Mouse (Mus musculus) kidney, adult 8-10 months (tissue): ENCODE data around the gene Mrpl22.
"Not testable (repeated sequence)": the region's sequence is repeated elsewhere in the genome, so short reads cannot be mapped to it uniquely, and the experiment has no call there.

Experiments used
- DNase-seq, 2 experiments: peaks; one replicate each; pipeline ENCODE4 v3.0.0; 2022

Mrpl22 gene

DNA sequence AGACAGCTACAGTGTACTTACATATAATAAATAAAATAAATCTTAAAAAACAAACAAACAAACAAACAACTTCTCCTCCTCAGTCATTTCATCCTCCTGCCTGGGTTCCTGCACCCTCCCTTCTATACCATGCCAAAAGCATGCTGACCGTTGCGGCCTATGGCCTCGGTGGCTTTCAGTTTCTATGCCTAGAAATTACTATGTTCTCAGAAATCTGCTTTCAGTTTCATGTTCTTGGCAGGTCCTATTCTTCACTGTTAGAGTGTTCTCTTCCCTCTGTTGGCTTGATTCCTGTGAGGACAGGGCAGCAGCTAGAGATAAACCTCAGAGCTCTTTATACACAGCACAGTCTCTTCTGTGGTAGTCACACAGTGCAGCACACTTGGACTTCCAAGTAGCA, 12.1 kb downstream of the Mrpl22 start:
- no peak for DNase-seq

DNA sequence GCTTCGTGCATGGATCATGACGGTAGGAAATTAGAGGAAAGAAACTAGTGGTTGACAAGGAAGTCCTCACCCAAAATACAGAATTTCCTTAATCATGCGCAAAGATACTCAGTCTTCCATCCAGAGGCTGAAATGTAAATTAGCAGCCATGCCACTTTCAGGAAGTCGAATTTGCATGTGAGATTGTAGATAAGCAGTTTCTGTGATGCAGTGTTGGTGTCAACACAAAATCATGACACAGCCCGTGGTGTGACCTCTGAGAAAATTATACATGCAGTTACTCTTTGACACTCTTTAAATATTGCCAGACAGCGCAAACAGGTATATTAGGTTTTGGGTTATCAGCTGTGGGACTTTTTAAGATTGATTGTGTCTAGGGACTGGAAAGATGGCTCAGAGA, 18.2 kb downstream of the Mrpl22 start:
- DNase-seq, result no peak

DNA sequence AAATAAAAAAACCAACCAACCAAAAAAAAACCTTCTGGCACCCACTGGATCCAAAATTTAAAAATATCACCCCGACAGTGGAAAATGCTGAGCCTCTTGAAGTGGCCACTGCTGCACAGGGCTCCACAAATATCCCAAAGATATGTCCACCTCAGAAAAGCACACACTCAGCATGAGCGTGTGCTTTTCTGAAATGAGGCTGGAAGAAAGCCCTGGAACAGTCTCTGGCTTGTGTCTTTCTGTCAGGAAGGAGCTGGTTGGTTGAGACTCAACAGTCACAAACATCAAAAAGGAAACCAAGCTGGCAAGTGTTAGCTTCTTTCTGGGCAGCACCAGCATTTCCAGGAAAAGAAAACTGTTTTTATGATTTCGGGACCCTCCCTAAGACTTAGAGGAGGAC, 21.9 kb downstream of the Mrpl22 start:
- no peak for DNase-seq

DNA sequence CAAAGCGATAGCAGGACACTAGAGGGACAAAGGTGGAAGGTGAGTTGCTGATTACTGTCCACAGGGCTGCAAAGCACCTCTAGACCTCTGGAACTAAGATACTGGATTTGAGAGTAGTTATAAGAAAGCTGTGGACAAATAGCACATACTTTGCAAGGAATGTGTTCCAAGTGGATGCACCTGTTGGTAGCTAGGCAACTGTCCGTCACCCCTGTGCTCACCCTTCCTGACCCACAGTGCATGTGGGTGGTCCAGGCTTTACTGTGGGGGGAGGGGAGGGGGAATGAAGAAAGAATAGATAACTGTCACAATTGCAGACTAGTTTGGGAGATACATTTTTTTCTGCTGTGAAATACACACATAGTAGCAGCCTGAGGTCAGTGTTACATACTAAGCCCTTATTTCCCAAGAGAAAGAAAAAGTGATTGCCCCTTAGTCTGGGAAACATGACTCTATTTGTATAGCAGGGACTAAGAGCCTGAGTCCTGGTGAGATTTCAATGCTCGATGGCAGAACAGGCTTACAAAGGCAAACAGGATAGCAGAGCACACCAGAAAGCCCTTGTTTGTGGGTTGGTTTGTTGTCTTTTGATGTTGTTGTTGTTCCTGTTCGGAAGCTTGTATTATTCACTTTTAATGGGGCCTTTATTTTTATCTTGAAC, 22.5 kb downstream of the Mrpl22 start:
- DNase-seq, result no peak

DNA sequence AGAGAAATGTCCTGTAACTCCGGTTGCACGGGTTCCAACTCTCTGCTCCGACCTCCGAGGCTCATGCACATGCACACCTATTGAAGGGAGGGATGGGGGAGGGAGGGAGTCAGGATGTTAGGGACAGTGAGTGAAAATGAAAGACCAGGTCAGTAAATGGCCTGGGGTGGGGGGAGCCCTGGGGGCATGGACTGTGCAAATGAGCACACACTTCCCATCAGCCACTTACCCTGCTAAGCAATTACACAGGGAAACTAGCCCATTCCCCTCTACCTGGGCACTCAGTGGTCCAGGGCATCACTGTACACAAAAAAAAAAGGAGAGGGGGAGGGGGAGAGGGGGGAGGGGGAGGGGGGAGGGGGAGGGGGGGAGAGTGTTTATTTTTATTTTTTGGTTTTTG, 27.2 kb downstream of the Mrpl22 start:
- no peak for DNase-seq

DNA sequence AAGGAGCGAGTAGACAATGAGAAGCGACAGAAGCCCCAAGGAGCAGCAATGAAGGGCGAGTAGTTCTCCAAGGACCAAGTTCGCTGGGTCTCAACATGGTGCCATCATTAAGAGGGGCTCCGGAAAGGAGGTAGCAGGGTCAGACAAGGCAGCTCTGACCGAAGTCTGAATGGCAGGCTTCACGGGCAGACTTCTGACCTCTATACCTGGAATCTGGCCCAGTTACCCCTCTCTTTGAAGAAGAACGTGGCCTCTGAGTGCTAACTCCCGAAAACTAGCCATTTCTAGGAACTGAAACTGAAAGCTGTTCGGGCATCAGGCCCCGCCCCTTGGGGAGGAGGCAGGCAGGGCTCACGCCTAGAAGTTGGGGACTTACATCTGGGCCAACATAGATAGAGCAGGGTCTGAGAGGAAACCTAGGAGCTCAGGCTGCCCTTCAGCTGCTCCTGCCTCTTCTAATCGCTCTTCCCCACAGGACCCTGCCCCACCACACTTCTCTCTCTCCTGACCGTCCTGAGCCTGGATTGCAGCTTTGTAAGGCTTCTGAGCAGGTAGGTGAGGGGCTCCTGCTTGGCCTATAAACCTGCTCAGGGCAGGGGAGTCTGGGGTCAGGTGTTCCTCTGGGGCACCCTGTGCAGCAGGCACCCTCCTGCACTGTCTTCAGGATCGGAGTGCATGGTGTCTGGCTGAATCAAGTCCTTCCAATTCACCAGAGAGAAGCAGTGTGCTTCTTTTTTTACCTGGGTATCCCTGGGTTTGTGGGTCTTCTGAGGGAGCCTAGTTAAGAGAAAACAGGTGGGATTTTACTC, 28.0 kb downstream of the Mrpl22 start, which contains the start of the genes Igtp and Irgm2:
Gene Igtp (plus strand): TSS at position 328 of the 809 bp plus-strand sequence.
Gene Irgm2 (plus strand): TSS at position 390 of the 809 bp plus-strand sequence.
- peak; percentile 82 to 87 for DNase-seq

DNA sequence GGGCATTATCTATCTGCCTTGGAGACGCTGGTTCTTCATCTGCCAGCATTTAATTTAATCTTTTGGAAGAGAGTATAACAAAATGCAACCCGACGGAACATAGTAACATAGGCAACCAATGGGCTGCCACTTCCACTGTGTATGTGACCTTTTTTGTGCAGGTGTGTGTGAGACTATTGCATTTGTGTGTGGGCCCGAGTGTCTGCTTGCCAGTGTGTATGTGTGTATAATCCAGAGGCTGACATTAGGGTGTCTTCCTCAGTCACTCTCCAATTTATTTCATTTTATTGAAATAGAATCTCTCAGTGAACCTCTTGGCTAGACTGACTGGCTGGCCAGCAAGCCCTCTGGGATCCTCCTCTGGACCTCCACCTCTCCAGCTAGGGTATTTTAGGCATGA, 28.8 kb downstream of the Mrpl22 start:
- no peak for DNase-seq

DNA sequence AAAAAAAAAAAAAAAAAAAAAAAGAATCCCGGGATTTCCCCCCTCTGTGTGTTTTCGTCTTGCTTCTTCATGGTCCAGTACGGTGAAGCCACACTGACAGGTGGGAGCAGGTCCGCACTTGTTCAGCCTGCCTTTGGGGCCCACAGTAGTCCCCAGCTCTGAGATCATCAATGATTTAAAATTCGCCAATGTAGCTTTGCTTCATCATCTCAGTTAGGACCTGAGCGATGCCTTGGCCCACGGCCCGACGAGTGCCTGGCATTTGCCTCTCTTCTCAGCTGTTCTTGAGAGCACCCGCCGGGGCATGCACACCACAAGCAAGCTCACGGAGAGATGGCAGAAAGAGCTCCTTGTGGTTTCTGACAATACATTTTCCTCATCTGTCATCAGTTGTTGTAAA, 29.6 kb downstream of the Mrpl22 start:
- no peak for DNase-seq

DNA sequence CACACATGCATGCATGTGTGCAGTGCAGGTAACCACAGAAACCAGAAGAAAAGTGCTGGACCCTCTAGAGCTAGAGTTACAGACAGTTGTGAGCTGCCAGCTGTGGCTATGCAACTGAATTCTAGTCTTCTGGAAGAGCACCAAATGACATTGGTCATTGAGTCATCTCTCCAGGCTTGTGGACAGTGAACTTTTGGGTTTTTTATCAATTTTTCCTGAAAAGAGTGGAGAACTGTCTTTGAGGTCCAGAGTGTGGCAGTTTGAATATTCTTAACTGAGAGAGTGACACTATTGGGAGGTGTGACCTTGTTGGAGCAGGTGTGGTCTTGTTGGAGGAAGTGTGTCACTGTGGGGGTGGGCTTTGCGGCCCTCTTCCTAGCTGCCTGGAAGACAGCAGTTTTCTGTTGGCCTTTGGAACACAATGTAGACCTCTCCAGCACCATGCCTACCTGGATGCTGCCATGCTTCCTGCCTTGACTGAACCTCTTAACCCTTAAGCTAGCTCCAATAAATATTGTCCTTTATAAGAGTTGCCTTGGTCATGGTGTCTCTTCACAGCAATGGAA, 38.9 kb downstream of the Mrpl22 start:
- no peak for DNase-seq

DNA sequence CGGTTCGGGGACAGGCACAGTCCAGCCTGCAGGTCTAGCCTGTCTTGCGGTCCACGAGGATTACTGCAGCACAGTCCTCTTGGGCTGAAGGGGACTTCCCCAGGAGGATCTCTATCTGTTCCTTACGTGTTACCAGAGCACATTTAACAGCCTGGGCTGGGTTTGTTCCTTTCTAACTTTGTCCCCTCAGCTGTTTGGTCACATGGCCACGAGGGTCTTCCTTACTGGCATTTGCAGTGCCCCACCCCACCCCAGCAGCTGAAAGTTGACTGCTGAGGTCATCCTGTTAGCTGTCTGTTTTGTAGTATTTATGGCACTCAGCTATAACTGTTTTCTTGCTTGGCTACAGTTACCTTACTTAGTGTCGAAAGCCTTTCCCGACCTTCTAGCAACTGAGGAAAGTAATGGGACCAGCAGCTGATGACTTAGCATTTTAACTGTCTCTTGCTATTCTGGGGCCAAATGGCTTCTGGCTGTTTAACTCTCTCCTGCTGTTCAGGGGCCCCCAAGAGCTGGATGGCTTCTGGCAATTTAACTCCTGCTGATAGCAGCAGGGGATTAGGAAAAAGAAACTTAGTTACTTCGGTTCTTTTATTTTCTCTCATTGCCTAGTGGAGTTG, 39.7 kb downstream of the Mrpl22 start:
- DNase-seq, result no peak

DNA sequence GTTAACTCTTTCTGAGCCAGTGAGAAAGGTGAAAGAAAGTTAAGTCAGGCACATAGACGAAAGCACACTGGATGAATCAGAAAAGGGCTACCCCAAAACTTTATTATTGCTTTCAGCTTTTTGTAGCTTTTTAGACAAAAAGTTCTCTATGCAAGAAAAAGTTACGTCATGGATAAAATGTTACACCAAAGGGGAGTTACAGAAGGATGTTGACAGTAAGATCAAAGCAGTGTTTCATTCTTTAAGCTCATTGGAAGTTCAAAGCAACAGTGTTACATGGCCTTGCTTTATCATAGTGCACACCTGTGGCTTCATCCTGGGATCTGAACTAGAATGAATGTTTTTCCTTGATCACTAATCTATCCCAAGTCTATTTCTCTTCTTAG, 40.2 kb downstream of the Mrpl22 start:
- DNase-seq, result no peak

DNA sequence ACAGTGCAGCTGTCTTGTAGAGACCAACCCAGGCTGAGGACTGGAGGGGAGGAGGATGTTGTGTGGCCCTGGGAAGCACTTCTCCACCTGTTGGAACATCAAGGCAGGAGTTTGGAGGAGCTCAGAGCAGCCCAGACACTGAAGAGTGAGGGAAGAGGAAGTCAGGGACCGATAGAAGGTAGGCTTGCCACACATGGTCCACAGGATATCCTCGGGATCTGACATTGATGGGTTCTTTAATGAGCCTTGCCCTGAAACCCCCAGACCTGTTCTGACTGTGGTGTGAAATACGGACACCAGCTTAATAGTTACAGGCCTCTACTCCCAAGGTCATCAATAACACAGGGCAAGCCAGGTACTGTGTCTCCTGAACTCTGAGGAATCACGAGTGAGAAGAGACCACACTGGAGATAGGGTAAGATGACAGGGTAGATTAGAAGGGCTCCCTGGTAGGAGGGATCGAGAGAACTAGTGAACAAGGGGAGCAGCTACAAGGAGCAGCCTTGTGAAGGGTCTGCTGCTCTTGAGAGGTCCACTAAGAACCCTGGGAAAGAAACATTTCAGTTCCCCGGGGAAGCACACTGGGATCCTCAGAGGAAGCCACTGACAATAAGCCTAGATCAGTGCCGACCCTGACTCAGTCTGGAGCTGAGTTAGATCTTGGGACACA, 42.3 kb downstream of the Mrpl22 start:
- no peak for DNase-seq

DNA sequence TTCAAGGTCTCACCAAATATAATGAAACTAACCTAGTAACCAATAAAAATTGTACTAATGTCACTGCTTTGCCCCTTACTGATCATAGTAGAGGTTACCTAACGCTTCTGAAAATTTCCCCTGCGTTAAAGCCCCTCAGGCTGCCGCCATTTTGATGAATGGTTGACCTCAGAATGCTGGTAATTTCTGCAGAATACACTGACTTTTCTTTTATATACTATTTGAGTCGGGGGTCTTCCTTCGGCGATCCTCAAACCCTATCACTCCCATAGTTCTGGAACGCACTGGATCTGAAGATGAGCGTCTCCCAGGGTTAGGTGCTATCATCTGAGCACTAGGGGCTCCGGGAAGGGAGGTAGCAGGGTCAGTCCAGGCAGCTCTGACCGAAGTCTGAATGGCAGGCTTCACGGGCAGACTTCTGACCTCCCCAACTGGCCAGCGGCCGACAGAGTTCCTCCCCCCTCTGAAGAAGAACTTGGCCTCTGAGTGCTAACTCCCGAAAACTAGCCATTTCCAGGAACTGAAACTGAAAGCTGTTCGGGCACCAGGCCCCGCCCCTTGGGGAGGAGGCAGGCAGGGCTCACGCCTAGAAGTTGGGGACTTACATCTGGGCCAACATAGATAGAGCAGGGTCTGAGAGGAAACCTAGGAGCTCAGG, 43.1 kb downstream of the Mrpl22 start:
- peak; percentile 94 to 96 for DNase-seq

DNA sequence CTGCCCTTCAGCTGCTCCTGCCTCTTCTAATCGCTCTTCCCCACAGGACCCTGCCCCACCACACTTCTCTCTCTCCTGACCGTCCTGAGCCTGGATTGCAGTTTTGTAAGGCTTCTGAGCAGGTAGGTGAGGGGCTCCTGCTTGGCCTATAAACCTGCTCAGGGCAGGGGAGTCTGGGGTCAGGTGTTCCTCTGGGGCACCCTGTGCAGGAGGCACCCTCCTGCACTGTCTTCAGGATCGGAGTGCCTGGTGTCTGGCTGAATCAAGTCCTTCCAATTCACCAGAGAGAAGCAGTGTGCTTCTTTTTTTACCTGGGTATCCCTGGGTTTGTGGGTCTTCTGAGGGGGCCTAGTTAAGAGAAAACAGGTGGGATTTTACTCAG, 43.6 kb downstream of the Mrpl22 start:
- DNase-seq, result not testable (repeated sequence)

DNA sequence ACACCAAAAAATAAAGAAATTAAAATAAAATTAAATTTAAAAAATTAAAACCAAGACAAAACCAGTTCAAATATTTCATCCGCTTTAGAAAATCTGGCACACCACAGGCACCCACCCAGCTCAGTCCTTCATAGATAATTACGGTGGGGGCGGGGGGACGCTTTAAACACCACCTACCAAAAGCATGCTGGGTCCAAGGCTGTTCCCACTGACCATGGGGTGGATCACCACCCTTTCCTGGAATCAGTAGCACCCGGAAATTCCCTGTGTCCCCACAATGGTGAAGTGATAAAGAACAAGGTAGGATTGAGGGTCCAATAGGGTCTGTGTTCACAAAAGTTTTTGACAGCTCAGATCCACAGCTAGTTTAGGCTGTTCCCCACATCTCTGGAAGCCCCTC, 44.4 kb downstream of the Mrpl22 start:
- DNase-seq, result no peak

DNA sequence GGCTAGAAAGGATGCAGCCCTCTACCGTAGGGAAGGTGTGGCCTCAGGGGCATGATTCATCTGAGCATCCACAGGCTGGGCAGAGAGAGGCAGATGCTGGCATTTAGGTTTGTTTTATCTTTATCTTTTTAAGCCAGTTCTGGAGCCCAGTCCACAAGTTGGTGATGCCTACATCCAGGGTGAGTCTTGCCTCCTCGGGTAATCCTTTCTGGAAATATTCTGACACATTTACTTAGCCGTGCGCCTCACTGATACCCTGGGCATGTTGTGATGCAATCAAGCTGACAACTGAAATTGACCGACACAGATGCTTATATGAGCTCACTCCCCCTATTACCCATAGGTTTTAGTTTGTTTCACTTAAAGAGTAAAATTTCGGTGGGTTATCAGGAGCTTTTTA, 45.4 kb downstream of the Mrpl22 start:
- no peak for DNase-seq

DNA sequence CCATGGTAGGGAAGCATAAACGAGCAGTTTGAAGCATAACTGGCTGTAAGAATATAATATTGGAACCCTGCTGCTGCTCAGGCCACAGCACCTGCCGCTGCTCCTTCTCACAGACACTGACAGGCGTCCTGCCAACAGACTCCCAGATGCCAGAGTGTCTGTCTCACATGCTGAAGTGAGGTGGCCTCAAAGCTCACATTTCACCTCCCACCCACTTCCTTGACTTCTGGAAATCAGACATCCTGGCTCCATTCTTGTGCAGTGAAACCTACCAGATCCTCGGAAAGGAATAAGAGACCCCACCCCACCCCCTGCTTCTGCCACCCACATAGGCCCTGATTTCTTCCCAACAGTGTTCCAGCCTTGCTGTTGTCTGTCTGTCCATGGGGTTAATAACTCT, 52.3 kb downstream of the Mrpl22 start:
- DNase-seq, result peak in 1 of 2 experiments; percentile 19

DNA sequence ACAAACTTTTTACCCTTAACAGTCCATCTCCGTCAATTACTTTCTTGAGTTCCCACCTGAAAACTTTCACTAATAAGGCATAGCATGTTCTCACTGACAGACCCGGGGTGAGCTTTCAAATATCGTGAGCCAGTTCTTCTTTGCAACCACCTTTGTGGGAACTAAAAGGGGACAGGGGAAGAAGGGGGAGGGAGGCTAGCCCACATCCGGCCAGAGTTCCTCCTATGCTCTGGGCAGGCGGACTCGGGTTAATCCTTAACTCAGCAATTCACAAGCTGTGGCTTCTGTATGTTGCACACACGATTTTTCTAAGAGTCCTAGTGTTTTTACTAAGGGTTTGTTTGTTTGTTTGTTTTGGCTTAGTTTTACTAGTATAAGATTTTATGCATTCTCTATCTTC, 52.9 kb downstream of the Mrpl22 start:
- peak; percentile 75 to 82 for DNase-seq

DNA sequence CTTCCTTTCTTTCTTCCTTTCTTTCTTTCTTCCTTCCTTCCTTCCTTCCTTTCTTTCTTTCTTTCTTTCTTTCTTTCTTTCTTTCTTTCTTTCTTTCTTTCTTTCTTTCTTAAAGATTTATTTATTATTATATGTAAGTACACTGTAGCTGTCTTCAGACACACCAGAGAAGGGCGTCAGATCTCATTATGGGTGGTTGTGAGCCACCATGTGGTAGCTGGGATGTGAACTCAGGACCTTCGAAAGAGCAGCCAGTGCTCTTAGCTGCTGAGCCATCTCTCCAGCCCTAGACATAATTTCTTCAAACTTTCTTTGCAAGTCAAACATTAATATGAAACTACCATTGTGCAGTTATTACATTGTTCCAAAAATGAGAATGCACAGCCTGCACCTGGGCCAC, 53.4 kb downstream of the Mrpl22 start:
- DNase-seq, result not testable (repeated sequence)

DNA sequence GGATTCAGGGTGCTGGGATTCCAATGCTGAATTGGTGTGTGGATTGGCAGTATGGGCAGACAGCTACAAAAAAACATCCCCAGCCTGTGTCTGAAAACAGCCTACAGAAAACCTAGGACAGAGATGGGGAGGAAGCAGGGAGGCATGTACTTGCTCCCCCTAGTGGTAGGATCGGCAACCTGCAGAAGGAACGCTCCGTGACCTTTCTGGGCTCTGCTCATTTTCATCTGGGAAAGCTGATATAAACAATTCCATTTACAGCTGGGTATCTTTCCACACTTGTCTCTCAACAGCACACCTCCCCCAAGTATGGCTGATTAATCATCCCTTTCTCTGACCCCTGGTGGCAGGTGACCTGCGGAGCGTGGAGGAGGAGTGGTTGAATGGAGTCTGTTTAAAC, 54.2 kb downstream of the Mrpl22 start:
- peak; percentile 74 to 89 for DNase-seq

DNA sequence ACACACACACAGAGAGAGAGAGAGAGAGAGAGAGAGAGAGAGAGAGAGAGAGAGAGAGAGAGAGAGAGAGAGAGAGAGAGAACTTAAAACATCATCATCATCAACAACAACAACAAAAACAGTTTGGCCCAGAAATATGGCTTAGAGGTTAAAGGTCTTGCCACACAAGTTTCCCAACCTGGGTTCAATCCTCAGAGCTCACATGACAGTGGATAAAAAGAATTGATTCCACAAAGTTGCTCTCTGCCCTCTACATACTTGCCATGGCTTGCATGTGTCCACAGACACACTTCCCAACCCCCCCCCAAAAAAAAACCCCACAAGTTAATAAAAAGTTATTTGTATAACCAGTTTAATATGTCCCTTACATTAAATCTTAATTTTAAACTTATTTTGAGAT, 55.0 kb downstream of the Mrpl22 start:
- no peak for DNase-seq

DNA sequence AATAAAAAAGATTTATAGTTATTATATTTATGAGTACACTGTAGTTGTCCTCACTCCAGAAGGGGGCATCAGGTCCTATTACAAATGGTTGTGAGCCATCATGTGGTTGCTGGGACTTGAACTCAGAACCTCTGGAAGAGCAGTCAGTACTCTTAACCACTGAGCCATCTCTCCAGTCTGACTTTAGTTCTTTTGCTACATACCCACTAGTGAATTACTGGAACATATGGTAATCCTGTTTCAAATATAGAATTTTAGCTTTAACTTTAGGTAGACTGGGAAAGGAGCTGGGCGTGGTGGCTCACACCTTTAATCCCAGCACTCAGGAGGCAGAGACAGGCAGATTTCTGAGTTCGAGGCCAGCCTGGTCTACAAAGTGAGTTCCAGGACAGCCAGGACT, 56.6 kb downstream of the Mrpl22 start:
- DNase-seq, result not testable (repeated sequence)
